Mouse (Mus musculus) lung, embryonic 15.5 days (tissue): Measurements from ENCODE around the gene Pik3c2g. TPM values are rescaled to one million over a fixed set of nuclear protein-coding genes. Genes with fewer than 3 reads are reported as not detected.

Source experiments
- ATAC-seq: fragments of 200-750 bp; cut with Nextera tagmentation; 2 replicates; pipeline ENCODE4 v1.8.0; 2017; ENCODE audit warnings: moderate number of reproducible peaks, borderline replicate concordance; ENCODE audit not compliant: low FRiP score, low TSS enrichment; ENCODE audit errors: extremely low read depth
- H3K27ac ChIP-seq: fragments of 300-500 bp; sonication (generic); 2 replicates; pipeline ENCODE4 v1.5.1; 2015; ENCODE audit warnings: moderate library complexity, mild to moderate bottlenecking, inconsistent platforms
- H3K27me3 ChIP-seq: fragments of 300-500 bp; sonication (generic); 2 replicates; pipeline ENCODE4 v1.6.1; 2015; ENCODE audit warnings: inconsistent platforms
- H3K36me3 ChIP-seq: fragments of 300-500 bp; sonication (generic); 2 replicates; pipeline ENCODE4 v1.6.1; 2015; ENCODE audit warnings: inconsistent platforms
- H3K4me1 ChIP-seq: fragments of 300-500 bp; sonication (generic); 2 replicates; pipeline ENCODE4 v1.6.1; 2015; ENCODE audit warnings: inconsistent platforms
- H3K4me2 ChIP-seq: fragments of 300-500 bp; sonication (generic); 2 replicates; pipeline ENCODE4 v1.6.1; 2015; ENCODE audit warnings: inconsistent platforms, mild to moderate bottlenecking, moderate library complexity
- H3K4me3 ChIP-seq: fragments of 300-500 bp; sonication (generic); 2 replicates; pipeline ENCODE4 v1.5.1; 2015; ENCODE audit warnings: mild to moderate bottlenecking, inconsistent platforms
- H3K9ac ChIP-seq: fragments of 300-500 bp; sonication (generic); 2 replicates; pipeline ENCODE4 v1.6.1; 2015; ENCODE audit warnings: inconsistent platforms
- H3K9me3 ChIP-seq: fragments of 300-500 bp; sonication (generic); 2 replicates; pipeline ENCODE4 v1.6.1; 2016; ENCODE audit warnings: inconsistent platforms
- WGBS: fragments of 180-500 bp; shearing (Covaris S2); methylation state at CpG from one replicate; pipeline ENCODE4 v1.1.7; 2015; 5-methylcytosine and 5-hydroxymethylcytosine counted together
- polyA plus RNA-seq: library from polyadenylated mRNA; unstranded; fragments of >200 nt; fragmentation: Nextera tagmentation; extraction: Ambion mirVana; gene quantifications from 2 replicates; pipeline ENCODE4 v1.2.1, GENCODE M21; 2015

The Pik3c2g gene
- polyA plus RNA-seq: 1.7 and 1.9 TPM in 2 replicates

DNA sequence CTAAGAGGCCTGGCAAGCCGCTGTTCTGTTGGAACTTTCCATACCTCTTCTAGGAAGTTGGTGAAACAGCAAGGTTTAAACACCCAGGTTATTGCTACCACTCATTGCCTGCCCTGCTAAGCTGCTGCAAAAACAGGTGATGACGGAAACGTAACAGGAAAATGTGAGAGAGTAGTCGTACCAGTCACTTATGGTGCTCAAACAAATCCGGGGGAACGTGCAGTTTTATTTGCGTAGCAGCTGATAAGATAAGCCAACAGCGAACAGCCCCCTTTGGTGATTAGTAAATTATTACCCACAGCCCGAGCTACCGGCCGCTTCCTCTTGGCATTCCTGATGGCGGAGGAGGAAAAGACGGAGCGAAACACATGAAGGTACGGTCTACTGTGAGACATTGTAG is at the start of gene Pik3c2g:
Gene Pik3c2g (plus strand): TSS at position 330 of the 400 bp plus-strand sequence.
- no peaks in the 10 kb centered on the region for H3K9me3 ChIP-seq
- WGBS: 13% methylated on average over 15 of the region's 15 CpGs
- H3K4me3 ChIP-seq: peak within 1 kb of the TSS; percentile 23
- H3K36me3 ChIP-seq: no peaks in the 10 kb centered on the region
- H3K27me3 ChIP-seq: peaks cover 11% of the 10 kb centered on the region; the same call in 1 of the 2 replicates
- no peaks in the 10 kb centered on the region for H3K4me1 ChIP-seq
- H3K4me2 ChIP-seq: peak within 1 kb of the TSS; percentile 46
- H3K9ac ChIP-seq: no peak within 1 kb of the TSS
- ATAC-seq: peak; percentile 84
- H3K27ac ChIP-seq: no peak within 1 kb of the TSS

DNA sequence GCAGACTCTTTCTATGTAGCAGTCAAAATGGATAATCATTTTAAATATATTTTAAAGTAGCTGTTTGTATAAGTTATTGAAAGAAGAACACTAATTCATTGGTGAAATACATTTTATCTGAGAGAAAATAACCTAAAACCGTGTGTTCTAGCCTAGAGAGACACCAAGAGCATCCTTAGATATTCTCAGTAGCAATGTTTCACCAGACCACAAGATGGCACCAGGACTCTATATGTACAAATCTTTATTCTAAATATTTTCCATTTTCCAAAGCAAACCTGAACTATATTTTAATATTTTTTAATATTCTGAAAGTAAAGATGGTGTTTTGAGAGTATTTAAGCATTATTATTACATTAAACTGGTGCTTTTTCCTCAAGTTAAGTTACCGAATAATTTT is 48.6 kb upstream of the Pik3c2g start:
- Histone ChIP-seq H3K4me3 (no peak overlapping the region), H3K4me1 (no peaks in the 10 kb centered on the region), H3K27ac (no peak overlapping the region), H3K27me3 (no peaks in the 10 kb centered on the region), H3K9me3 (no peaks in the 10 kb centered on the region), H3K9ac (no peak overlapping the region), H3K4me2 (no peak overlapping the region), H3K36me3 (no peaks in the 10 kb centered on the region)
- ATAC-seq: no peak
- 53% methylated on average over 2 of the region's 2 CpGs for WGBS

DNA sequence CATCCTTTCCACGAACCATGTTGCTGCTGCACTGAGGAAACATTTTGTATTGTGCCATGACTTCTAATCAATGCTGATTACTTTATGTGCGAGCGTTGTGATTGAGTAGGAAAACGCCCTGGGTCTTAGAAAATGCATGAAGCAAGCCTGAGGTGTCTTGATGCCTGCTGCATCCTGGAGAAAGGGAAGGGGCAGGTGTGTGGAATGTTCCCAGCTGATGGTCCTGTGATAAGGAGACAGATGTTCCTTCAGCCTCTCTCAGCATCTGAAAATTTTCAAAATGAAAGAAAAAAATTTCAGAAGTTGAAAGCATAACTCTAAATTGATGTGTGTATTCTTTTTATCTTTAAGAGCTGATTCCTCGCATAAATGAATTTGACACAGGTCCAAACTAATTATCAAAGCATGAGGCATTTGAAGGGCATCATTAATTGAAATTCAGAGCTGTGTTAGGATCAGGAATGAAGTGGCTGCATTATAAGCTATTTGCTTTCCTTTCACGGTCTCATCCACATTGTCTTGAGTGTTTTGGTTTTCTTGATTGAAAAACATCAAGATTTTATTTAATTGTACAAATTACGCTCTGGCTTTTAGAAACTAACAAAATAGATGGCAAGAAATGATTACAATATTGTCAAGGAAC is 31.4 kb upstream of the Pik3c2g start:
- Histone ChIP-seq H3K4me2 (no peak overlapping the region), H3K4me3 (no peak overlapping the region), H3K9me3 (no peaks in the 10 kb centered on the region), H3K27ac (no peak overlapping the region), H3K36me3 (no peaks in the 10 kb centered on the region), H3K4me1 (no peaks in the 10 kb centered on the region), H3K27me3 (no peaks in the 10 kb centered on the region), H3K9ac (no peak overlapping the region)
- WGBS: 72% methylated on average over 7 of the region's 7 CpGs
- no peak for ATAC-seq

DNA sequence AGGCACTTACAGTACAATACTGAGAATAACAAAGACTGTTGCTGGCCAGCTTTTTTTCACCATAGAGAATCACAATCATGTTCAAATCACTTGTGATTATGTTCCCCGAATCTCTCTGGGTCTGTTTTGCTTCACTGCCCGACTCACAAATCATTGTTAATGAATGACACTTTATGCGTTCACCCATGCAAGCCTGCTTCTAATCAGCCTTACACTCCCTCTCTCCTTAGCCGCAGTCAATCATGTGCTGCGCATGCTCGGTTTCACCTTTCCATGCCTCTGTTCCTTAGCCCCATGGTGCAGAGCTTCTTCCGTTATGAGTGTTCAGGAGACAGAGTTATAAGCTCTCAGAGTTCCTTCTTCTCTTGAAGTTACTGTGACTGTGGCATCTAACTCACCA is 17.8 kb upstream of the Pik3c2g start:
- no peaks in the 10 kb centered on the region for H3K27me3 ChIP-seq
- H3K4me2 ChIP-seq: no peak overlapping the region
- H3K4me3 ChIP-seq: no peak overlapping the region
- no peaks in the 10 kb centered on the region for H3K36me3 ChIP-seq
- H3K9me3 ChIP-seq: no peaks in the 10 kb centered on the region
- H3K9ac ChIP-seq: no peak overlapping the region
- ATAC-seq: no peak
- H3K27ac ChIP-seq: no peak overlapping the region
- H3K4me1 ChIP-seq: no peaks in the 10 kb centered on the region
- 76% methylated on average over 7 of the region's 7 CpGs for WGBS

DNA sequence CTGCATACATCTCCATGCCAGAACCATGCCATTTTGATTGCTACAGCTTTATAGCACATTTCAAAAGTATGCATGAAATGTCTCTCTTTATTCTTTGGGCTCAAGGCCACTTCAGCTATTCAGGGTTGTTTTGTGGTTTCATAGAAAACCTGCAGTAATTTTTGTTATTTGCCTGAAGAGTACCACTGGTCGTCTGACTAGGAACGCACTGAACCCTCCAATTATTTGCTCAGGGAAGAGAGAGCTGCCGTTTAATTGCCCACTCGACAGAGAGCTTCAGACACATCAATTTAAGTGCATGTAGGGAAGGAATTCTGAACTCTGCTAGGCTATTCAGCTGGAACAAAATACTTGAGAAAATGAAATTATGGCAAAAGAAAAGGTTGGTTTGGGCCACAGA is 11.2 kb upstream of the Pik3c2g start:
- no peak for ATAC-seq
- Histone ChIP-seq H3K9me3 (no peaks in the 10 kb centered on the region), H3K27ac (no peak overlapping the region), H3K4me2 (no peak overlapping the region), H3K9ac (no peak overlapping the region), H3K4me1 (peaks cover 6% of the 10 kb centered on the region; the same call in 1 of the 2 replicates), H3K27me3 (no peaks in the 10 kb centered on the region), H3K36me3 (no peaks in the 10 kb centered on the region), H3K4me3 (no peak overlapping the region)
- WGBS: 42% methylated on average over 4 of the region's 4 CpGs

DNA sequence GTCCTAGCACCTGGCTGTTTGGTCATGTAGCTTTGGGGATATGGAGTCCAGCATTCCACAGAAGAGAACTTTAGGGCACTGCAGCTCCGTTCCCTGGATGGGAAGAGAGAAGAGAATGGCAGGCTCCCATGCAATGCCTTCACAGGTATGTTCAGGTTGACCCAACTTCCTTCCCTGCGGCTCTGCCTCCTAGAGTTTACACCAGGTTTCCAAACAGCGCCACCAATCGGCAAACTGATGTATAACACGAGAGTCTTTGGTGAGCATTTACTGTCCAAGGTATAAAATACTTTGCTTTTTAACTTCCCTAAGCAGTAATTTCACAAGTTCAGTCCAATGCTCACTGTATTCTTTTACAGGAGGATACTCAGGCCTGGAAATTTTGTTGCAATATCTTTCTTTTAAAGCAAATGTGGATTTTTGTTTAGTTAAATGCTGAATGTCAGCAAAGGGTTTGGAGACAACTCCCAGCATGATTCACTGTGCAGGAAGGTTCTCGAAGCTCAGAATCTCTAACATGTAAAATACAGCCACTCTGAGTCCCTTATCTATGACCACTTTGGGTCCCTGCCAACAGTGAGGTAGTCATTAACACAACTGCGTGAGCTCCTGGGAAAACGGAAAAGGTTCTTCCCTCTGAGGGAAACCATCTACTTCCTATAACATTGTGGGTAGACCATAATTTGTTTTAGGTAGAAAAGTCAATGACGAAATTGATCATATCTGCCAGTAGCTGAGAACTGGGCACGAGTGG is 10.6 kb upstream of the Pik3c2g start:
- H3K4me2 ChIP-seq: no peak overlapping the region; the same call in 1 of the 2 replicates
- no peak for ATAC-seq
- peaks cover 6% of the 10 kb centered on the region; the same call in 1 of the 2 replicates for H3K4me1 ChIP-seq
- no peak overlapping the region for H3K9ac ChIP-seq
- no peak overlapping the region for H3K4me3 ChIP-seq
- WGBS: 48% methylated on average over 10 of the region's 10 CpGs
- no peaks in the 10 kb centered on the region for H3K27me3 ChIP-seq
- no peak overlapping the region for H3K27ac ChIP-seq
- no peaks in the 10 kb centered on the region for H3K9me3 ChIP-seq
- H3K36me3 ChIP-seq: no peaks in the 10 kb centered on the region

DNA sequence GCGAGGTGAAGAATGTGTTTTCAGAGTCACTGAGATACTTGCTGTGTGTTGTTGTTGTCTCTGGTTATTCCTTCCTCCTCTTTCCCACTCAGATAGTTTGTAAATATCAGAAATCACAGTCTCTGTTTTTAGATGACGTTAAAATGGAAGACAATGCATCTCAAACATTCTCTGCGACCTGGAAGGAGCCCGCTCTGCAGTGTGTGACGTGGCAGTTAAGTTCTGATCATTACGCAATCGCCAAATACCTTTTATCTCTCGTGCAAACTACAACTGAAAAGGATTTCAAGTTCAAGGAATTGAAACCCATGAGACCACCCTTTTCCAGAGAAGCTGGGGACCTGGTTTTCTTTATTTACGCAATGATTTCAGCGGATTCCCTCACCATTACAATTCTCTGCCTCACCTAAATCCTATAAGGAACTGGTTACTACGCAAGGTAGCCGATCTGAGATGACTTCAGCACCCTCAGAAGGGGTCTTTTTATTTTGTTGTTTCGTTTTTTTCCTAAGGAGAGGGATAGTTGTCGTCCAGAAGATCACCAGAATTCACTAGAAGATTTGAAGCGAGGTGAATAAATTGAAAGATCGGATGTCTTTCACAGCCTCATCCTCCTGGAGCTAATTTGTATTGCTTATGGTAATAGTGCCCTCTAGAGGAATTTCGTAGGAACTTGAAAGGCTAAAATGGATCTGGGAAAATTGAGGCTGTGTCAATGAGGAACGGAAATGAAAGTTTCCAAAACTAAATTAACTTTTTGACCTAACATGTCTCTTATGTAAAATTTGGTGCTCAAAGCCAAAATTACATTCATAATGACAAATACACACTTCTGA is 9.8 kb upstream of the Pik3c2g start:
- Histone ChIP-seq H3K36me3 (no peaks in the 10 kb centered on the region), H3K27ac (no peak overlapping the region), H3K4me1 (peaks cover 6% of the 10 kb centered on the region; the same call in 1 of the 2 replicates), H3K27me3 (no peaks in the 10 kb centered on the region), H3K4me3 (no peak overlapping the region), H3K4me2 (peak overlapping the region; percentile 37), H3K9me3 (no peaks in the 10 kb centered on the region), H3K9ac (no peak overlapping the region)
- no peak for ATAC-seq
- WGBS: 40% methylated on average over 18 of the region's 18 CpGs

DNA sequence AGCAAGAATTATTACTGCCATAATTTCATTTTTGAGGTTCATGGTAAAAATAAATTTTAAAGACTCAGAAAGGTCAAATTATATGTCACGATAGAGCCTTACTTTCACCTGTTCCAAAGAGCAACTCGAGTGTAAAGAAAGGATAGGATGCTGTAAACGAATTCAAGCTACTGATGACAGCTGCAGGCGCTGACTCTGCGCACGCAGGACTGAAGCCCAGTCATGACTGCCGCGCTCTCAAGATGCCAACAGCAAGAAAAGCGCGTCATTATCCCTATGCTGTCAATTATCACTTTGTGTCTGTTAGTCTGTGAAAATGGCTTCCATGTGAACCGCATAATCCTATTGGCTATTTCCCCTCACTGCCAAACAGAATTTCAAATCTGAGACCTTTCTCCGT is 457 bp downstream of the Pik3c2g start:
- no peak for ATAC-seq
- Histone ChIP-seq H3K27ac (no peak overlapping the region), H3K27me3 (peaks cover 11% of the 10 kb centered on the region; the same call in 1 of the 2 replicates), H3K9ac (no peak overlapping the region), H3K4me1 (no peaks in the 10 kb centered on the region), H3K36me3 (no peaks in the 10 kb centered on the region), H3K4me3 (peak overlapping the region; percentile 23), H3K9me3 (no peaks in the 10 kb centered on the region), H3K4me2 (peak overlapping the region; percentile 46)
- 48% methylated on average over 12 of the region's 12 CpGs for WGBS

DNA sequence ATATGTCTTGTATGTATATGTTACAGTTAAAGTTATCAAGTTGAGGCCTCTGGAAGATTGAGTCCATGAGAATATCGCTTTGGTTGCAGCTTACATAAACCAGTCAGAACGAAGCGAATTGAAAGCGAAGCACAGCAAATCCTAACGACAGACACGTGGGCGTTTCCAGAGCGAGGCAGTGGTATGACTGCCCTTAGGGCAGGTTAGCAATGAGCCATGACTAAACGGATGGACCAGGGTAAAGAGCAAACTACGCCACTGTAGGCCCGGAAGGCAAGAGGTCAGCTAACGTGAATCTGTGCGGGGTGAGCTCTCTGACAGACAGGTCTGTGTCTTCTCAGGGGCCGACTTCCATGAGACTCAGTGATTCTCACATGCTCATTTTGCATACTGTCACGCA is 1.4 kb downstream of the Pik3c2g start:
- Histone ChIP-seq H3K9me3 (no peaks in the 10 kb centered on the region), H3K4me1 (no peaks in the 10 kb centered on the region), H3K36me3 (no peaks in the 10 kb centered on the region), H3K4me2 (no peak overlapping the region), H3K27me3 (peaks cover 11% of the 10 kb centered on the region; the same call in 1 of the 2 replicates), H3K27ac (no peak overlapping the region), H3K9ac (no peak overlapping the region), H3K4me3 (no peak overlapping the region)
- ATAC-seq: no peak
- 54% methylated on average over 15 of the region's 15 CpGs for WGBS

DNA sequence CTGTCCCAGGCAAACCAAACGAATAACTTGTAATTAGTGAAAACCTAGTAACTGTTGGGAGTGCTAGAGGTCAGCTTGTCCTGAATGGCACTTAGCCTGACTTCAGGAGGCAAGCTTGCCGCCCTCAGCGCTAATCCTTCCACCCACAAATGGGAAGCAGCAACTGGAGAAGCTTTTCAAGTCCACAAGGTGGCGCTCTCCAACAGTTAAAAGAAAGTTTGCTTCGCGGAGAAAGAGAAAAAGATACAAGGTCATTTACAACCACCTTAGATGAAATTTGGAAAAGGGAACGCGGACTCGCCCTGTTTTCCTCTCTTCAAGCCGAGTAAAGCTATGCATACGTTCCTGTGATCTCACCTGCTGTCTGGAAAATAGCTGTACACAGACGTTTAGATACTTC is 2.3 kb downstream of the Pik3c2g start:
- Histone ChIP-seq H3K4me3 (no peak overlapping the region), H3K36me3 (no peaks in the 10 kb centered on the region), H3K27me3 (peaks cover 11% of the 10 kb centered on the region; the same call in 1 of the 2 replicates), H3K9ac (no peak overlapping the region), H3K9me3 (no peaks in the 10 kb centered on the region), H3K4me2 (peak overlapping the region; percentile 44), H3K27ac (no peak overlapping the region), H3K4me1 (no peaks in the 10 kb centered on the region)
- ATAC-seq: no peak
- WGBS: 6% methylated on average over 12 of the region's 12 CpGs

DNA sequence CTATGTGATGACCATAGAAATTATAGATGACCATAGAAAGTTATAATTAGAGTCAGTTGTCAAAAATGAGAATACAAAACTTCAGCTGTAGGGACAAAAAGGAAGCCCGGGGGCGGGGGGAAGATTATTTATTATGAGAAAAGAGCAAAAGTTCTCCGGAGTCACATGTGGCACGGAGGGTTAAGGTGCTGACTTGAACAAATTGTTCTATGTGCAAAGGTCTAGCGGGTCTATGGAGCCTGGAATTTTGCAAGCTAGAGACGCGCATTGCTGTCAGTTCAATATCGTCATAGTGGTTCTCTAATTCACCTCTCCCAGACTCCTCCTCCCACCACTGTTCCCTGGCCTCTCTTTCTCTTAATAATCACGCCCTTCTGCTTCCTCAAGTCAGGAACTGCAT is 2.8 kb downstream of the Pik3c2g start:
- no peak for ATAC-seq
- Histone ChIP-seq H3K36me3 (no peaks in the 10 kb centered on the region), H3K27ac (no peak overlapping the region), H3K27me3 (peaks cover 11% of the 10 kb centered on the region; the same call in 1 of the 2 replicates), H3K4me1 (no peaks in the 10 kb centered on the region), H3K4me2 (peak overlapping the region; percentile 44), H3K9me3 (no peaks in the 10 kb centered on the region), H3K4me3 (no peak overlapping the region), H3K9ac (no peak overlapping the region)
- 38% methylated on average over 9 of the region's 9 CpGs for WGBS
